Mouse (Mus musculus) thymus, adult 2 months (tissue): ENCODE data around the gene Hcn4.

Experiments used
- CTCF ChIP-seq: fragments of 200-500 bp; IDR thresholded peaks from 2 replicates; pipeline ENCODE4 v1.5.1; 2012; ENCODE audit warnings: mild to moderate bottlenecking, control low read depth, low read length, moderate library complexity, borderline replicate concordance; ENCODE audit not compliant: control insufficient read depth, poor library complexity, insufficient read depth; ENCODE audit errors: extremely low read depth
- POLR2A ChIP-seq: fragments of 200-500 bp; IDR thresholded peaks from 2 replicates; pipeline ENCODE4 v1.6.1; 2012; ENCODE audit warnings: mild to moderate bottlenecking, low read length, control low read depth, moderate library complexity; ENCODE audit not compliant: control insufficient read depth, poor library complexity, insufficient read depth; ENCODE audit errors: extremely low read depth

GRCm38 (mm10) chr9:58775363-58775762 lies 47.8 kb upstream of the Hcn4 start:
- no peak for TF ChIP-seq CTCF
- TF ChIP-seq POLR2A, result no peak
